Mouse (Mus musculus): ENCODE results near the gene Ggn.
"Not testable (repeated sequence)": the region's sequence is repeated elsewhere in the genome, so short reads cannot be mapped to it uniquely, and the experiment has no call there.

Gene Ggn

DNA sequence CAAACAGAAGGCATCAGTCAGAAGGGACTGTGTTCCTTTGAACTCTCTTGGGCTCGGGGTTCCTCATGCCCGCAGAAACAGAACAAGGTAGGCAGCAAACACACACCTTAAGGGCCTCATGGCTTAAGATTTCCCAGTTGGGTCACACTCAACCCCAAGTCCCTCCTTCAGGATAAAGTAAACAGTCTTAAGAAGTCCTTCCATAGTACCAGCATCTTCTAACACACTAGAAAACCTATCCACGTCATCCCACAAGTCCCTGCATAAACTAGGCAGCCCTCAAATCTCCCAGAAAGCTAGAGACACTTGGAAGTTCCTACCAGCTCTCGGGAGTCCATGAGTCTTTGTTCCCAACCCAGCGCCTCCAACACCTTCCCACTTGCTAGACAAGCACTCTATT is 7.7 kb upstream of the Ggn start:
- DNase-seq, result no peak

DNA sequence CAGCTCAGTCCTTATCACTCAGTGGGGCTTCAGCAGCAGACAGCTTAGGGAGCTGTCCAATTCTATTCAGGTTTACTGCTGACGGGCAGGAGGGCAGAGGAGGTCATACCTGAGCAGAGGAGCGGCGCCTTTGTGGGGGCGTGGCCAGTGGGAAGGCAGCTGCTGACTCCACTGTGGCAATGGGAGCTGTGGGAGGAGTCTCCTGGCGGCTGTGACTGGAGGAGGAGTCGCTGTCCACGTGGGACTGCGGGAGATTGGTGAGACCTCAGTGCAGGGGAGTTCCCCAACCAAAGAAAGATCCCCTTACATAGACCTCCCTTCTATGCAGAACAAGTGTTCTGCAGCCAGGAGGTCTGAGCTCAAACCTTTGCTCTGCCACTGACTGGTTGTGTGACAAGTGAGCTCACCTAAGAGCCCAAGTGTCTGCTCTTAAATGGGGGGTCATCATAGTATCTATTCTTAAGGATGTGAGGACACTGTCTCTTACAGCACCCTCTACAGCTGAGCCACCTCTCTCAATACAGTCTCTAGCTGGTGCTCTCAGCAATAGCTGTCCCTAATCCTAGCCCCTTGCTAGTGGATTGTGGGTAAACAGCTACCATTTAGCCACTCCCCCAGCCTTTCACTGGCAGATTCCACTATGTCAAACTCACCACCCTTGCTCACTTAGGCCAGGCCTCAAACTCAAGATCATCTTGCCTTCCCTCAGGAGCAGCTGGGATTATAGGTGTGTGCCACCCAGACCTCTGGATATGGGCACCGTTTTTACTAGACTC is 7.1 kb upstream of the Ggn start:
- DNase-seq, result peak; percentile 77 to 89

- DNase-seq, result no peak
These were observed 2.4 kb upstream of the Ggn start for GRCm38 (mm10) chr7:29167656-29168055.

DNA sequence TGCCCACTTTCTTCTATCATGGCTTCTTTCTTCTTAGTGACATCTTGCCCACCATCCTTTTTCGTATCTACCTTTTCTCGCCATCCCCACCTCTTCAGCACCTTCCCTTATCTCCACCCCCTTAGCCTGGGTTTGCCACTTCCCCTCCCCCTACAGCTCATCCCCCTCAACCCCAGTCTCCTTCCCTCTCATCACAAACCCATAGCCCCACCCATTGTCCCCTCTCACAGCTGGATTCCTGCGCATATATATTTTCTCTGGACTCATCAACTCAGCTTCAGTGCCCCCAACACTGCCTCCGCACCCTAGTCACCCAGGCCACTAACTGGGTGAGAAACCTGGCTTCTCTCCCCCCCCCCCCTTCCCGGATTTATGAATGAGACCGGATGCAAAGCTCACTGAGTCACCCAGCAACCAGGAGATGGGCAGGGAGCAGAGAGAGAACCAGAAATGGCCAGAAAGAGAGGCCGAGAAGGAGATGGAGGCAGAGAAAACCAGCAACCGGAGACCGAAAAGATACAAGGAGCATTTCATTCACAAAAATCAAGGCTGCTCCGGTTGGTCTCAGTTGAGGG is 1.8 kb upstream of the Ggn start:
- DNase-seq, result no peak

DNA sequence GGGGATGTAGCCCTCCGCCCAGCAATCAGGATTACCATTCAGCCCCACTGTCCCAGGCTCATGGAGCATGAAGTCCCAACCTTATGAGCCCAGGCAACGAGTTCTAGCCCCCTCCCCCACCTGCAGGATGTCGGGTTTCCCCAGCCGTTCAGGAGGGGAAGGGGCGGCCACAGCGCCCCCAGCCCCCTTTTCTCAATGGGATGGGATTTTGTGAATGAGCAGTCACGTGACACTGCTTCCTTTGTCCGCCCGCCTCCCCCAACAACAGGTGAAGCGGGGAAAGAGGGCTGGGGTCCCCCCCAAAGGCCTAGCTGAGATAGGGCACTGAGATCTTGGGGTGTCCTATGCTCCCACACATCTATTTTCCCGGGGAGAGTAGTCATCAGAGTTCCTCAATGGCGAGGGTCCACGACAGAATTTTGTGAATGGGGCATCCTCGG is 1.2 kb upstream of the Ggn start:
- DNase-seq, result no peak

DNA sequence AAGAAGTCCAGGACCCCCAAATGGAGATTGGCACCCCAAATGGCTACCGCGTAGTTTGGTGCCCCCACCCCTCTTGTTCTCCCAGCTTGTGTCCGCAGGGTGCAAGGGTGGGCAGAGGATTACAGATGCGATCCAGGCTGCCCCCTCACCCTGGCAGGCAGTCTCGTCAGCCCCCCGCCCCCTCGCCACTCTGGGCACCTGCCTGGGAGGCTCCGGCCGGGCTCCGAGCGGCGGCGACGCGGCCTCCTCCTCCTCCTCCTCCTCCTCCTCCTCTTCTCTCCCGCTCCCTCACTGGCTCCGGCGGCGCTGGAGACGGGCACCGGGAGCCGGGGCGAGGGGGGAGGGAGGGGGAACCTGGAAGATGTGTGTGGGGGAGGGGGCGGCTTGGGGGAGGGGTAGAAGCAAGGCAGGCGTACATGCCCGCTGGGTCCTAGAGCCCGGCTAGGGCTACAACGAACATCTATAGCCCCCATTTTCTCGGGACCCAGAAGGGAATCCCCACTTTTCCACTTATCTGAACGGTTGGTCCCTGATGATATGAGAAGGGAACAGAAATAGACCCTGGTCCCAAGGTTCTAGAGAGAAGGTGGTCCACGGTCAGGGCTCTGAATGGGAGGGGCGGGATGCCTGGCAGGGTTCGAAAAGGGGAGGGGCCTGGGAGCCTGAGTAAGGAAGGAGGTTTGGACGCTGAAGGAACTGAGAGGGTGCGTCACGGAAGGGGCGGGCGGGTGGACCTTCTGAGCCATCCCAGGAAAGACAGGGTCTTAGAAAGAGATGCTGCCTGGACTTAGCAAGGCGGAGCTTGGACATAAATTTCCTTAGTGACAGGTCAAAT is 562 bp upstream of the Ggn start:
- peak; percentile 70 to 79 for DNase-seq

DNA sequence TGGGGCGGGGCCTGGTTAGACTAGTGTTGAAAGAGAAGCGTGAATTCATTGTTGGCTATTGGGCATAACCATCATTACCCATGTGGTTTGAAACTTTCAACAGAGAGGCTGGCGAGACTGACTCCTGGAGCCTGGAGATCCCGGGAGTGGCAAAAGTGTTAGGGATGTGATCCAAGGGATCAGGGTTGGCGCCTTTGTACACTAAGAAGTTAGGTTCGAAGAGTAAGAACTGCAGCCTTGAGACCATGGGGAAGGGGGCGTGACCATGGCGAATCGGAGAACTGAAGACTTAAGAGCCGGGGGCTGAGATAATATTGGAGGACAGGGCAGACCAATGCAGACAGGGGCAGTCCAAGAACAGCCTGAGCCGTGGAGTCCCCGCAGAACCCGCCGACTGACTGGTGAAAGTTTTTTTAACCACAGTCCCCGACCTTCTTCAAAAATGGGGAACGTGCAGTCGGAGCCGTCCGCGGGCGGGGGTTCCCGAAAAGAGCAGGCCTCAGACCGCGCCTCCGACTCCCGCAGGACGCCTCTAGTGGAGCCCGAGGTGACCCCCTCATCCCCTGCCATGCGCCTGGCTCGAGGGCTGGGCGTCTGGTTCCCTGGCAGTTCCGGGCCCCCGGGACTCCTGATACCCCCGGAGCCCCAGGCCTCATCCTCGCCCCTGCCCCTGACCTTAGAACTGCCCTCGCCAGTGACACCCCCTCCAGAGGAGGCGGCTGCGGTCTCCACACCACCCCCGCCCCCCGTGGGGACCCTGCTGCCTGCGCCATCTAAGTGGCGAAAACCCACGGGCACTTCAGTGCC is 948 bp downstream of the Ggn start:
- peak in 1 of 2 experiments; percentile 38 for DNase-seq

- DNase-seq, result no peak
These were observed 1.6 kb downstream of the Ggn start for GRCm38 (mm10) chr7:29171562-29172097.

GRCm38 (mm10) chr7:29172390-29173016 is 2.5 kb downstream of the Ggn start:
- no peak for DNase-seq

GRCm38 (mm10) chr7:29178106-29178505 is 8.1 kb downstream of the Ggn start:
- DNase-seq, result no peak

GRCm38 (mm10) chr7:29179323-29179722 is 9.3 kb downstream of the Ggn start:
- peak in 1 of 2 experiments; percentile 13 for DNase-seq

GRCm38 (mm10) chr7:29180077-29180853 is 10.3 kb downstream of the Ggn start, which contains the start of gene Psmd8:
Gene Psmd8 (minus strand): TSS chr7:29180701.
- peak; percentile 98 to 99 for DNase-seq

- DNase-seq, result no peak
These were observed 10.8 kb downstream of the Ggn start for GRCm38 (mm10) chr7:29180854-29181236.

DNA sequence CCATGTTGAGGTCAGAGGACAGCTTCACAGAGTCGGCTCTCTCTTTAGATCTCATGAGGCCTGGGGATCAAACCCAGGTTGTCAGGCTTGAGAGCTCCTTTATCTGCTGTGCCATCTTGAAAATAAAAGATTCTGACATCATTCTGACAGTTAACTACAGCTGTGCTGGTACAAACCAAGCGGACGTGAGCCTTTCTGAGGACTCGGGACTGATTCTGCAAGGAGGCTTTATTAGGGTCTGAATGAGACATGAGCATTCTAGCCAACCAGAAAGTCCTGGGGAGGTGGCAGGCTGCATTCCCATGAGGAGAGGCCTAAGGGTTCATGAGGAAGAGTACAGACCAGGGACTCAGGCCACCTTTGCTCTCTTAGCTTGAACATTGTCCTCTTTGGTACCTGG is 11.3 kb downstream of the Ggn start:
- not testable (repeated sequence) for DNase-seq

- DNase-seq, result not testable (repeated sequence)
These were observed 24.2 kb downstream of the Ggn start for GRCm38 (mm10) chr7:29194230-29194629.

DNA sequence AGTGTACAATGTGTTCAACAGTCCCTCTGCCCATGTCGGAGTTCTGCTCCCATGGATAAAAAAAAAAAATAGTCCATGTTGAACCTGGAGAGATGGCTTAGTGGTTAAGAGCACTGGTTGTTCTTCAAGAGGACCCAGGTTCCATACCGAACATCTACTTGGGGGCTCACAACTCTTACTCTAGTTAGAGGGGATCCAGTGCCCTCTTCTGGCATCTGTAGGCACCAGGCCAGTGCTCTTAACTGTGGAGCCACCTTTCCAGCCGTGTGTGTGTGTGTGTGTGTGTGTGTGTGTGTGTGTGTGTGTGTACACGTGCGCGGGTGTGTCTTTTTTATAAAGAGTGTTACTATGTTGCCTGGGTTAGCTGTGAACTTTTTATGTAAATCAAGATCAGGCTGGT is 32.6 kb downstream of the Ggn start:
- DNase-seq, result no peak

DNA sequence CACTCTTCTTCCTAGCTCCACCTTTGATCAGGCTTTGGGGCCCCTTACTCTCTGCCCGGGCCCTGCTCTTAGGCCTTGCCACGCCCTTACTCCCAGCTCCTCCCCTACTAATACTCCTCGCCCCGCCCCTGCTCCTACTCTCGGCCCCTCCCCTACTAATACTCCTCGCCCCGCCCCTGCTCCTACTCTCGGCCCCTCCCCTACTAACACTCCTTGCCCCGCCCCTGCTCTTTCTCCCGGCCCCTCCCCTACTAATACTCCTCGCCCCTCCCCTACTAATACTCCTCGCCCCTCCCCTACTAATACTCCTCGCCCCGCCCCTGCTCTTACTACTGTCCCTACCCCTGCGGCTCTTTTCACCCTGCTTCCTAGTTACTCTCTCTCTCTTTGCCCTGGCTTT is 41.0 kb downstream of the Ggn start:
- DNase-seq, result peak in 1 of 2 experiments; percentile 70

DNA sequence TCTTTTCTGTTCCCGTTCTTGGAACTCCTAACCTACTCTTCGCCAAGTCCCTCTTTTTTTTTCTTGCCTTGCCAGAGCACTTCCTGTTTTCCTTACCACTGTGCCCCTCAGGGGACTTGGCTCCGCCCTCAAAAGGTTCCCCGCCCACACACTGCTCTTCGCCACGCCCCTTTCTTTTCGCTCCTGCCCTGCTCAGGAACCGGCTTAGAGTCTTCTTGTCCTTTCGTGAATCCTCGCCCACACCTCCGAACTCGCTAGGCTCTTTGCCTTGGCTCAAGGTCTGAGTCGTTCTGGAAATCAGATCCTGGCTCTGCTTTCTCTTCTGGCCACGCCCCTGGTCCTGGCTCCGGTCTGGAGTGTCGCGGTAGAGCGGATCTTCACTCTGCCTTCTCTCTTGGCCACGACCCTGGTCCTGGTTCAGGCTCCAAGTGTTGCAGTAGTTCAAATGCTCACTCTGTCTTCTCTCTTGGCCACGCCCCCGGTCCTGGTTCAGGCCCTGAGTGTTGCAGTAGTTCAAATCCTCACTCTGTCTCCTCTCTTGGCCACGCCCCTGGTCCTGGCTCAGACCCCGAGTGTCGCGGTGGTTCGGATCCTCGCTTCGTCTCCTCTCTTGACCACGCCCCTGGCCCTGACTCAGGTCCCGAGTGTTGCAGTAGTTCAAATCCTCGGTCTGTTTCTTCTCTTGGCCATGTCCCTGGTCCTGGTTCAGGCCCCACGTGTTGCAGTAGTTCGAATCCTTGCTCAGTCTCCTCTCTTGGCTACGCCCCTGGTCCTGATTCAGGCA is 41.6 kb downstream of the Ggn start:
- peak; percentile 95 to 96 for DNase-seq

DNA sequence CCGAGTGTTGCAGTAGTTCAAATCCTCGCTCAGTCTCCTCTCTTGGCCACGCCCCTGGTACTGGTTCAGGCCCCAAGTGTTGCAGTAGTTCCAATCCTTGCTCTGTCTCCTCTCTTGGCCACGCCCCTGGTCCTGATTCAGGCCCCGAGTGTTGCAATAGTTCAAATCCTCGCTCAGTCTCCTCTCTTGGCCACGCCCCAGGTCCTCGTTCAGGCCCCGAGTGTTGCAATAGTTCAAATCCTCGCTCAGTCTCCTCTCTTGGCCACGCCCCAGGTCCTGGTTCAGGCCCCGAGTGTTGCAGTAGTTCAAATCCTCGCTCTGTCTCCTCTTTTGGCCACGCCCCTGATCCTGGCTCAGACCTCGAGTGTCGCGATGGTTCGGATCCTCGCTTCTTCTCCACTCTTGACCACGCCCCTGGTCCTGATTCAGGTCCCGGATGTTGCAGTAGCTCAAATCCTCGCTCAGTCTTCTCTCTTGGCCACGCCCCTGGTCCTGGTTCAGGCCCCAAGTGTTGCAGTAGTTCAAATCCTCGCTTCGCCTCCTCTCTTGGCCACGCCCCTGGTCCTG is 42.3 kb downstream of the Ggn start:
- DNase-seq, result peak; percentile 36 to 46

Measured in lung, postnatal 4 days (tissue).